Mouse (Mus musculus) brown adipose tissue, adult 24 weeks (tissue): ENCODE data around the gene Ccdc159. TPM values are rescaled to one million over a fixed set of nuclear protein-coding genes. Genes with fewer than 3 reads are reported as not detected.

Experiments used
- H3K27ac ChIP-seq: fragments of 200-500 bp; replicated peaks from 2 replicates; pipeline ENCODE4 v1.5.1; 2012; ENCODE audit warnings: low read depth, mild to moderate bottlenecking, low read length
- H3K4me1 ChIP-seq: fragments of 200-500 bp; 2 replicates; pipeline ENCODE4 v1.6.1; 2012; ENCODE audit warnings: low read length, mixed read lengths; ENCODE audit not compliant: control insufficient read depth, insufficient read depth, insufficient read length
- H3K4me3 ChIP-seq: fragments of 200-500 bp; 2 replicates; pipeline ENCODE4 v1.5.1; 2012; ENCODE audit warnings: low read depth, mild to moderate bottlenecking, low read length, moderate library complexity; ENCODE audit not compliant: insufficient read depth
- polyA plus RNA-seq: library from polyadenylated mRNA; stranded (reverse); fragments of >200 nt; gene quantifications from 2 replicates; pipeline ENCODE4 v1.2.4, GENCODE M21; 2012; ENCODE audit not compliant: missing spikeins, insufficient read depth, insufficient read length

Ccdc159 gene
- polyA plus RNA-seq = 3.7 and 4.3 TPM in 2 replicates

DNA sequence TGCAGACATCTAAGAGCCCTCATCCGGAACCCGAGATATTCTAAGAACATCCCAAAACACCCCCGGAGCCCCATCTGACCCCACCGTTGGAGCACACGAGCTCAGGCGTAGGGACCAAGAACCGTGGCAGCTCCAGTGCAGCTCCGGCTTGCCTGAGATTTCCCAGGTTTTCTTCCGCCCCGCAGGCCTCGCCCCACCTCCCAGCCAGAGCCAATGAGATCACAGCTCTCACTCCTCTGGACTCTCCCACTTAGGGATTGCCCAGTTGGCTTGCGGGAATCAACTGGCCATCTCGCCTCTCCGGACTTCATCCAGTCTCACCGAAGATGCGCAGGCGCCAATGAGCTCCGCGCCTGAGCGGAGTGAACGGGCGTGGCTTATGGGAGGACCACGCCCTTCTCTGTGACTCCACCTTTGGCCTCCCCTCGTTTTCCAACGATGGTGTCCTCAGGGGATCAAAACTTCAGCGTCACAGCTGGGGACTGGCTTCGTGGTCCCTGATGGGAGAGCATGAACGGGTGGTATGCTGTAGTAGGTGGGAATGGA is at the start of gene Ccdc159, which contains the start of gene Tmem205:
Ccdc159 (plus strand) TSS at position 264 of the 546 bp plus-strand sequence.
Tmem205 (minus strand) TSS at position 349 of the 546 bp plus-strand sequence.
- Histone ChIP-seq H3K27ac (peak within 1 kb of the TSS; percentile 32), H3K4me1 (peaks cover 11% of the 10 kb centered on the region), H3K4me3 (peak within 1 kb of the TSS; percentile 66)

DNA sequence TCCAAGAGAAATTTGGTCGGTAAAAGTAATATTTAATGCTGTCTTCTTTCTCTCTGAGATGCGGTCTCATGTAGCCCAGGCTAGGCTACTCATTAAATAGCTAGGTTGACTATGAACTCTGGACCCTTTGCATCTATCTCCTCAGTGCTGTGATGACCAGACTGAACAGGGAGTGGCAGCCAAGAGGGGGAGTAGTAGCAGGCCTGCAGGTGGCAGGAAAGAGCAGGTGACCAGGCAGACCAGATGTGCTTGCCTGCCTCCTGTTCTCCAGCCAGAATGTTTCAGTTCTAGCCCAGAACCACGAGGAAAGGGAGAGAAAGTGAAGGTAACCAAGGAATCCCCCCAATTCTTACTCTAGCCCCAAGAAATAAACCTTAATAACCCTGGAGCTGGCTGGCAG is 38.0 kb upstream of the Ccdc159 start:
- Histone ChIP-seq H3K4me1 (no peaks in the 10 kb centered on the region), H3K4me3 (no peak overlapping the region), H3K27ac (no peak overlapping the region)

DNA sequence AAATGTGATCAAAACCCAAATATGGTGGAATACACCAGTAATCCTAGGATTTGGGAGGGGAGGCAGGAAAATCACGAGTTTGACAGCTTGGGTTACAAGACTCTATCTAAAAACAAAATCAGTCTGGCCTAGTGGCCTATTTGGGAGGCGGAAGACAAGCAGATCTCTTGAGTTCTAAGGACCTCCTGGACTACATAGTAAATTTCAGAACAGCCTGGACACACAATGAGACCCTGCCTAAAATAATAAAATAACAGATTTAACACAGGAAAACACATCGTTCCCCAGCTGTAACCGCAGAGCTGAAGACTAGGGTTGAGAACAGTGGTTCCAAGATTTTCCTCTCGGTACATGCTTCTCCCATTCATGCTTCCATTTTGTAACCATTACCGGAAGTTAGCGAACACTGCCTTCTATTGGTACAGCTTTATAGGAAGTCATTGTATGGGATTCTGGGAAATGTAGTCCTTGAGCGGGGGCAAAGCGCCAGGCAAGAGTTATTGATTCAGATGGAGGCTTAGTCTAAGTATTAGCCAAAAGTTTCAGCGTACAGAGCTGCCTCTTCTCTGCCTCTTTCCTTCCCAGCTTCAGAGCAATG is 25.9 kb upstream of the Ccdc159 start:
- Histone ChIP-seq H3K4me1 (no peaks in the 10 kb centered on the region), H3K27ac (no peak overlapping the region)

DNA sequence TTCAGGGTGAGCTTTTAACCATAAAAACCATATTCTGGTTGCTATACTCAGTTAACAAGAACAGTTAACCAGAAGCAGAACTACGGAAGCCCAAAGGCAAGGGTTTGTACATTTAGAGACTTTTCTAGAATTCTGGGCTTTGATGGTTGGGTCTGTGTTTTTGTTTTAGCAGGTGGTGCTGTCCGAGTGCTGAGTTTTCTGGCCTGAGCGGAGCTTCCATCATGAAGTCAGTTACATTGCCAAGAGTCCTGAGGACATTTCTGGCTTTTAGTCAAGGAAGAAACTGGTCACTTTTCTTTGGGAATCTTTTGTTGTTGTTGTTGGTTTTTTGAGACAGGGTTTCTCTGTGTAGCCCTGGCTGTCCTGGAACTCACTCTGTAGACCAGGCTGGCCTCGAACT is 23.2 kb upstream of the Ccdc159 start:
- no peaks in the 10 kb centered on the region for H3K4me1 ChIP-seq
- no peak overlapping the region for H3K4me3 ChIP-seq
- H3K27ac ChIP-seq = no peak overlapping the region

More for the DNA sequence above, 25.9 kb upstream of the Ccdc159 start:
- peak overlapping the region; percentile 51 for H3K4me3 ChIP-seq

DNA sequence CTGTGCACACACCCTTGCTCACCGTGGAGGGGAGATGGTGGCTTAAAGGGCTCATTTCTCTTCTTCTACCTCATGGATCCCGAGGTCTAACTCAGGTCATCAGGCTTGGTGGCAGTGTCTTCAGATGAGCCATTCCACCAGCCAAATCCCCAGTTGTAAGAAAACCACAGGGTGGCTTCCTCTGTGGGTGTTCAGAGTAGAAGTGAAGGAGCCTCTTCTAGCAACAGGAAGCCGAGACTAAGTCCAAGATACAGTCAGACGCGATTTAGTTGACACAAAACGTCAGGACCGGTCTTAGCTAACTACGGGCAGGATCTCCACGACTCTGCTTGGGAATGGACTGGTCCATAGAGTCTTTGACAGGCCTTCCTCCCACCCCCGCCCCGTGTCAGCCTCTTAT is 19.1 kb upstream of the Ccdc159 start:
- Histone ChIP-seq H3K4me1 (no peaks in the 10 kb centered on the region), H3K4me3 (no peak overlapping the region), H3K27ac (no peak overlapping the region)

DNA sequence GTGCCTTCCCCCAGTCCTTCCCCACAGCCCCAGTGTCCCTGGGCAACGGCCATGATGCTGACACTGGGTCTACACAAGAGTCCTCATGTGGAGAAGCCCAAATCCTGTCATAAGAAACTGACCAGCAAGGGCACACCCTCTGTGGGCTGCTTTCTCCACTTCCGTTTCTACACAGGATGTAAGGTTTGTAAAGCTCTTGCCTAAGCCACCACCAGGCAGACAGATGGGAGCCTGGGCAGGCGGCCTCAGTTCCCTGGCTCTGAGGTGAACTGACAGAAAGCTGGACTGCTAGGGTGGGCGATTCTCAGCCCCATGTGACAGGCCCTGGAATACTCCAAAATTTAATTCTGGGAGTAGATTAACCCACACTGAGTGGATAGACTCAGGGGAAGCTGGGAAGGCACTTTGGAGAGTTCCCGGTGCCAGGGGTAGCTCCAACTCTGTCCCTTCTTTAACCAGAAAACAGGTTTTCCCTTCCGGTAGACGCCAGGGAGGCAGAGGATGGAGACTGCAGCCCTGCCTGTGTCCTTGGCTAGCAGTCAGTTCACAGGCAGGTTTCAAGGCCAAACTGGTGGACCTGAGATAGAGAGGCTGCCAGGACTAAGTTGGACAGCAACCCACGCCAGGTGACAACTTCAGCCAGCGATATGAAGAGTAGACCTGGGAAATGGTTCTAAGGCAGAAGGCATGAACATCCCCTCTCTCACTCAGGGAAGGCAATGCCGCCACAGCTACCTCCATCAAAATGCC is 17.6 kb upstream of the Ccdc159 start:
- H3K4me1 ChIP-seq = no peaks in the 10 kb centered on the region
- no peak overlapping the region for H3K27ac ChIP-seq
- H3K4me3 ChIP-seq = no peak overlapping the region

DNA sequence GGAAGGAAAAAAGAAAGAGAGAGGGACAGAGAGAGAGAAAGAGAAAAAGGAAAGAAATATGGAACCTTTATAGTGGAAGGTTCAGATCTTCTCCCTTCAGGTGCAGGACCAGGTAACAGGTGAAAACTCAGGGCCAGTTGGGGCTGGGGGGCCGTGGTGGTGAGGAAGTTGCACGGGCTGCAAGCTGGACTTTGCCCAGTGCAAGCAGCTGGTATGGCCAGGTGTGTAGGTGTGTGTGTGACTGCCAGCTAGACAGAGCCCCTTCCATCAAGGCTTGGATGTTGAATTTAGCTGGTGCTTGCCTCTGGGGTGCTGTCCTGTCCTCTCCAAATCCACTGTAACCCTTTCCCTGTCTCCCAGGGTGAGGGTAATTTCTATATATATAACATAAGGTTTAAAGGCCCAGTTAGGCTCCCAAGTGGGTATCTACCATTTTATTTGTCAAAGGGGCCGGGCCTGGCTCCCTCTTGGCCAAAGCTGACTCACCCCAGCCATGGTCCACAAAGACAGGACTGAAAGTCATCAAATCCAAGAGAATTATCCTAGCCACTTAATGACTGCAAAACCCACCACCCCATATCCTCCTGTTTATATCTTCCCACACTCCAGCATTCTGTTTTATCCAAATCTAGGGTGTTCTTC is 10.3 kb upstream of the Ccdc159 start:
- Histone ChIP-seq H3K27ac (no peak overlapping the region), H3K4me1 (no peaks in the 10 kb centered on the region), H3K4me3 (peak overlapping the region; percentile 71)

DNA sequence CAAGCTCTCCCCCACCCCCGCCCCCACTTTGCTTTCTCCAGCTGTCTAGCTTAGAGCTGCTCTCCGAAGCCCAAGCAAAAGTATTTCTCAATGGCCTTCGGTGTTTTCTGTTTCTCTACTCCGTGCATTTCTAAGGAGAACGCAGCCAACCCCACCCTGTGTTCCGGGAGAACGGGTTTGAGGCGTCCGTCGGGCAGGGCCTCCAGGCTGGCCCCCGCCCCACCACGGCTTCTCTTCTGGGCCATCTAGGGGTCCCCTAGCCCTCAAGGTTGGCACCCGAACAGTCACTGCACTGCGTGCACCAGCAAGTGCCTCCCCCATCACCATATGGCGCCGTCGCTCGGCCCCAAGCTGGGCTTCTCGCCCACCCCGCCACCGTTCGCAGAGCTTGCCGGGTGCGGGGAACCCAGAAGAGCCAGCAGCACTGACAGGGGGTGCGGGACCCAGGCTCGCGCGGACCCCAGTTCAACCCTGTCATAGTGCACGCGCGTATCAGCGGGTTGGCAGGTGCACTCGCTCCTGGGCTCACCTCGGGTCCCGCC is 9.7 kb upstream of the Ccdc159 start:
- Histone ChIP-seq H3K27ac (no peak overlapping the region), H3K4me1 (no peaks in the 10 kb centered on the region), H3K4me3 (peak overlapping the region; percentile 71)

DNA sequence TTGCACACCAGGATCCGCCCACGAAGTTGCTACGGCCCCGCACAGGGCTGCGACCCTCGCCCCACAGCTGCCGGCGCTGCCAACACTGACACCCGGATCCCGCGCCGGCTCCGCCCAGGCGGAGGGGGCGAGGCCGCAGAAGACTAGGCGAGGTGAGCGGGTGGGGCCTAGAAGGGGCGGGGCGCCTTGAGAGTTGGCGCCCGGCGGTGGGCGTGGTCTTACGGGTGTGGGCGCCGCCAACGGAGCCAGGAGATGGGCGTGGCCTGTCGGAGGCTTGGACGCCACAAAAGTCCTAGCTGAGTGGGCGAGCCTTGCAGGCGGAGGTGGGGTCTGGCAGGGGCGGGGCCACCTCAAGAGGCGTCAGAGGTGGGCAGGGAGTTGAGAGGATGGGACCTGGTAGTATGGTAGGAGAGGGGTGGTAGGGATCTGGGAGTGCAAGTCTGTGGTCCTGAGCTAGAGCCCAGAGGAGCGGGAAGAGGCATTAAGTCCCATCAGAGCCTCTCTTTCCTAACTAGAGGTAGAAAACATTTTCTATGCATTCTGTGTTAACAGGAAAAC is 9.2 kb upstream of the Ccdc159 start, which contains the start of gene Rab3d:
Rab3d (minus strand) TSS at position 158 of the 558 bp plus-strand sequence.
- Histone ChIP-seq H3K4me3 (peak within 1 kb of the TSS; percentile 71), H3K27ac (no peak within 1 kb of the TSS), H3K4me1 (no peaks in the 10 kb centered on the region)

DNA sequence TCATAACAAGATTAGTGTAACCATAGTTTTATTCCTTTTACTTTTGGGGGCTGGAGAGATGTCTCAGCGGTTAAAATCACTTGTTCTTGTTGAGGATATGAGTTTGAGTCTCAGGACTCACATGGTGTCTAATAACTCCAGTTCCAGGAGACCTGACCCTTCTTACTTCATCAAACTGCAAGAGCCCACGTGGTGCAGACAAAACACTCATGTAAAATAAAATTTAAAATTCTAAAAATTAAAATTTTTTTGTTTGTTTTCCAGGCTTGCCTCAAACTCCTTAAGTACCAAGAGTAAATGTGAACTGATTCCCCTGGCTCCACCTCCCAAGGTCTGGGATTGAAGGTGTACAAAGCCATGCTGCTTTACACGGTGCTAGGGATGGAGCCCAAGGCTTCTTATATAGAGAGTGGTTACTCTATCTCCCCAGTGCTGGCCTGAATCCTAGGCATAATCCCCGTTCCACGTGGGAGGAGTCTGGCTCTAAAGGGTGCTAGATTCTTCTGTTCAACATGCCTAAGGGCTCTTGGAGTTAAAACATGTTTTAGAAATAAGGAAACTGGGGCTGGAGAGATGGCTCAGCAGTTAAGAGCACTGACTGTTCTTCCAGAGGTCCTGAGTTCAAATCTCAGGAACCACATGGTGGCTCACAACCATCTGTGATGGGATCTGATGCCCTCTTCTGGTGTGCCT is 8.4 kb upstream of the Ccdc159 start:
- H3K4me1 ChIP-seq = no peaks in the 10 kb centered on the region
- no peak overlapping the region for H3K27ac ChIP-seq
- H3K4me3 ChIP-seq = no peak overlapping the region

DNA sequence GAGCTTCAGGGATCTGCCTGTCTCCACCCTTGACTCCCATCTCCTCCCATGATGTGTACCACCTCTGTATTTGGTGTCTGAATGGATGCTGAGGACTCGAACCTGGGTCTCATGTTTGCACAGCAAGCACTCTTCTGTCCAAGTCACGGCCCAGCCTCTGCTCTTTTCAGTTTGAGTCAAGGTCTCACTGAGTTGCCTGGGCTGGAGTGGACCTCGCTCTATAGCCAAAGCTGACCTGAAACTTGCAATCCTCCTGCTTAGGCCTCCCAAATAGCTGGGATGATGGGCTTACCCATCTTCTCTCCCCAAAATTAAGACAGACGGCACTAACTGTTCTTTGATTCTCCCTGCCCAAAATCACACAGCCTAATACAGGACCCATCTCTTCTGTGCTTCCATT is 4.2 kb upstream of the Ccdc159 start:
- H3K4me1 ChIP-seq = peaks cover 11% of the 10 kb centered on the region
- no peak overlapping the region for H3K4me3 ChIP-seq
- 0 out of 2 replicates have a peak overlapping the region, but pooled peaks have one; percentile 71 for H3K27ac ChIP-seq

DNA sequence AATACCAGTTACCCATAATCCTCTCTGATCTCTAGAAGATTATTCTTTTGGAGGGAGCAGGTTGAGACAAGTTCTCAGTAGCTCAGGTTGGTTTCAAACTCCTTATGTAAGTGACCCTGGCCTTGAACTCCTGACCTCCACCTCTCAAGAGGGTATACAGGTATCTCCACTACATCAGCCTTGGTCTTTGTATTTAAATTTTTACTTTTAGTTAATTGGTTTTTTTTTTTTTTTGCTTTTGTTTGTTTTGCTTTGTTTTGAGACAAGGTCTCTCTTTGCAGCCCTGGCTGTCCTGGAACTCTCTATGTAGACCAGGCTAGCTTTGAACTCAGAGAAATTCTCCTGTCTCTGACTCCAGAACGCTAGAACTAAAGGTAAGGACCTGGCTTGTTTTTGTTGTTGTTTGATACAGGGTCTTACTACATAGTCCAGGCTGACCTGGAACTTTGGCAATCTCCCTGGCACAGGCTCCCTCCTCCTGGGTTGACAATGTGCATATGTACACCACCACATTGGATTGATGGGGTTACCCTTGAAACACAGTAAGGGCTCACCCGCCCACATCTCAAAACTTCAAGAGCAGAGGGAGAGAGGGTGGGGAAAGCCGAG is 3.7 kb upstream of the Ccdc159 start:
- Histone ChIP-seq H3K4me1 (peaks cover 11% of the 10 kb centered on the region), H3K4me3 (no peak overlapping the region), H3K27ac (peak overlapping the region; percentile 71)

DNA sequence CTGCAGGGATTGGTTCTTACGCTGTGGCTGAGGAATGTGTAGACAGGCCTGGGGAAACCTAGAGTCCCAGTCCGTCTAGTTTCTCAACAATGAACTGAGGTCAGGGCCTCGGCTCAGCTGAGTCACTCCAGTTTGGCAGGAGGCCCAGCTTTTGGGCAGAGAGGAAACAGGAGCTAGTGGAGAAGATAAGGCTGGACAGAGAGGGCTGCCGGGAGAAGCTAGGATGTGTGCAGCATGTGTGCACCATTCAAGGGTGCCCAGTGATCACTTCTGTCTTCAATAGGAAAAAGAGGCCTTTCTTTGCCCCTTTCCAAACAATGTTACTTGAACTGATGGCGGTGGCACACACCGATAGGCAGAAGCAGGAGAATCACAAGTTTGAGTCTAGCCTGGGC is 3.2 kb upstream of the Ccdc159 start:
- H3K4me1 ChIP-seq = peaks cover 11% of the 10 kb centered on the region
- no peak overlapping the region for H3K4me3 ChIP-seq
- H3K27ac ChIP-seq = peak overlapping the region; percentile 71

DNA sequence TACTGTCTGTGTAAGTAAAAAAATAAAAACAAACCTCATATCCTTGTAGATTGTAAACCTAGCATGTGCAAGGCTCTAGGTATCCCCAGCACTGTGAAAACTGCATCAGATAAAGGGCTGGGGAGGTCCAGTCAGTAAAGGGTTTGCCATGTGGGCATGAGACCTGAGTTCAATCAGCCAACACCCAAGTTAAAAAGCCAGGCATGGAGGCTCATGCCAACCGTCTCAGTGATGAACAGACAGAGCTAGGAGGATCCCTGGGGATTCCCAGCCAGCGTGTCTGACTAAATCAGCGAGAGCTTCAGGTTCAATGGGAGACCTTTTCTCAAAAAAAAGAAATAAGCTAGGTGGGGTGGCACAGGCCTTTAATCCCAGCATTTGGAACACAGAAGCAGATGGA is 2.2 kb upstream of the Ccdc159 start:
- Histone ChIP-seq H3K4me1 (peaks cover 11% of the 10 kb centered on the region), H3K27ac (peak overlapping the region; percentile 16; the same call in 1 of the 2 replicates), H3K4me3 (no peak overlapping the region)
